Mouse (Mus musculus) frontal cortex, postnatal 10 days (tissue): ENCODE measurements around the gene Ctf2.
A peak's percentile ranks its signal among the peaks of the same experiment; 100 is the strongest.
"Not testable (repeated sequence)": the region's sequence is repeated elsewhere in the genome, so short reads cannot be mapped to it uniquely, and the experiment has no call there.

Experiments
- DNase-seq, 2 experiments: peaks; one replicate each; pipeline ENCODE4 v3.0.0; 2022; ENCODE audit warnings: low spot score in 2 of 2, mixed read lengths in 1 of 2

The Ctf2 gene

DNA sequence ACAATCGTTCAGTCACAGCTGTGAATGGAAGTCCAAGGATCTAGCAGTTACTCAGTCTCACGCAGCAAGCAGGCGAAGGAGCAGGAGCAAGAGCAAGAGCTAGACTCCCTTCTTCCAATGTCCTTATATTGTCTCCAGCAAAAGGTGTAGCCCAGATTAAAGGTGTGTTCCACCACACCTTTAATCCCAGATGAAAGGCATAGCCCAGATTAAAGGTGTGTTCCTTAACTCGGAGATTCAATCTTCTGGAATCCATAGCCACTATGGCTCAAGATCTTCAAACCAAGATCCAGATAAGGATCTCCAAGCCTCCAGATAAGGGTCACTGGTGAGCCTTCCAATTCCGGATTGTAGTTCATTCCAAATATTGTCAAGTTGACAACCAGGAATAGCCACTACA, at the start of gene Ctf2:
Ctf2 (minus strand) TSS at position 101 of the 400 bp plus-strand sequence.
- not testable (repeated sequence) for DNase-seq

DNA sequence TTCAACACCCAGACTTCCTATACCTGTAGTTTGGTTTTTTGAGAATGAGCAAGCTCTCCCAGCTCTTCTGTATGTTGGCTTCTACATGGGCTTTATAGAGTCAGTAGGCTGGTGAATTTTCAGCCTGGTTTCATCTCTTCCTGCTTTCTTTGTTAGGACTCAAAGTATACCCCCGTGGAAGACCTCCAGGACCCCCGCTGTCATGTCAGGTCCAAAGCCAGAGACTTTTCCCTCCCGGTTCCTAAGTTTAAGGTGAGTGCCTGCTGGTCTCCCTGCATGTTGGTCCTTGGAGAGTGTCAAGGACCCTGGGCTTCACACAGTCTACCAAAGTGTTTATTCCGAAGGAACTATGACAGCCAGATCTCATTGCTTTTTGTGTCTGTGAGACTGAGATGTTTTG, 46.4 kb upstream of the Ctf2 start:
- DNase-seq: no peak

DNA sequence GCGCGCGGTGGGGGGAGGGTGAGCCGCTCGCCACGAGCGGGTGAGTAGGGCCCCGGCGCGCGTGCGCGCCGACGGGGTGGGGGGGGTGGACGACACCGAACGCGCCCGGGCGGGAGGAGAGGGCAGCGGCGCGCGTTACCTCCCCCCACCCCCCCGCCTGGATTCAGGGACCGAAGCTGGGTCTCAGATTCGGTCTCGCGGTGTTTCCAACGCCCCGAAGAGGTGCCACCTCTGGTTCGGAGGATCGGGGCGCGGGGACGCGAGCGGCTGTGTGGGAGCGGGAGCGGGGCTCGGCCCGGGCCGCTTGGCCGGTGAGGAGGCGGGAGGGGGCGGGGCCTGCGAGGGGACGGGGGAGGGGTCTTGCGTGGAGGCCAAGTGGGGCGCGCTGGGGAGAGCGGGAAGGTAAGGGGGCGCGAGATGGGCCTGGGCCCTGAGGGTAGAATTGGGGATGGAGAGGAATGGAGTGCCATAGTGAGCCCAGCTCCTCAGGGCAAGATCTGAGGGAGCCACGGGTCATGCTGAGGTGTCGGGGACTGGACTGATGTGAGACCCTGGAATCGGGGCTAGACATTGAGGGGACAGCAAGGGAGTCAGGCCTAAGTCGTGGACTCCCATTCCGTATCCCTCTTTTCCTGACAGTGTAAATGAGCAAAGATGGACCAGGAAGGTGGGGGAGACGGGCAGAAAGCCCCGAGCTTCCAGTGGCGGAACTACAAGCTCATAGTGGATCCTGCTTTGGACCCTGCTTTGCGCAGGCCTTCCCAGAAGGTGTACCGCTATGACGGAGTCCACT, 45.7 kb upstream of the Ctf2 start:
- DNase-seq: peak in 1 of 2 experiments; percentile 52

DNA sequence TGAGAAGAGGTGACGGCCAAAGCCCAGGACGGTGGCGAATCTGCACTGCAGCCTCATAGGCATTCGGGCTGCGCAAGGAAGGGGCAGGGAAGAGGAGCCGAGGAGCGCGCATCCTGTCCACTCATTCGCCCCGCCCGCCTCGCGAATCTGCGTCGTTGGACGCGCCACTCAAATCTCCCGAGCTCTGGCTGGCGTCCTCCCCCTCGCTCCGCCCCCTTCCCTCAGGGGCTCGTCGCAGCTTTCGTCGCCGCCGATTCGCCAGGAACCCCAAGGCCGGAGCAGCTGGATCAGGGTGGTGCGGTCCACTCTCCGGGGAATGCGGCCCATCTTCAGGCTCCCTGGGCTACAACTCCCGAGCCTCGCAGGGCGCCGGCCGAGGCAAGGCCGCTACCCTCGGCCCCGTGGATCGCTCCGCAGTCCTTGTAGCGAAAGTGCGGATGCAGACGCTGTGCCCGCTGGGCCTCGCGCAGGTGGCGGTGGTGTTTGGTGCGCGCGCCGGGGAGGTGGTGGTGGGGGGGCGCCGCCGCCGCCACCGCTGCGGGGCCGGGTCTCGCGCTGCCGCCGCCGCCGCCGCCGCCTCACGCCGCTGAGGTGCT, 45.0 kb upstream of the Ctf2 start:
- peak; percentile 93 to 96 for DNase-seq

DNA sequence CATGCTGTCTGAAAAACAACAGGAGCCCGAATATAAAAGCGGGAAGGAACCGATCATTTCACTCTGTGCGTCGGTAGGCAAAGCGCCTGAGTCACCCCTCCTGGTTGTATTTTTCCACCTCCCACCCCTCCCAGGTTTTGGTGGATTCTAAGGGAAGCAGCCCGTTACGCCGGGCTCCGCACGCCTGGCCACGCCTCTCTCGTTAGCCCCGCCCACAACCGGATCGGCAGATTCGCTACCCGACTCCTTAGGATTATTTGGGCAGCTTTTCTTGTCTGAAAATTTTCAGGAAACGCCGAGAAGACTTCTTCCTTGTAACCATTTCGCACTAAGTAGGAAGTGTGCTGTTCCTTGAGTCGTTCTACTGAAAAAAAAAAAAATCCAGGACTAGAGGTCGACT, 44.5 kb upstream of the Ctf2 start, which contains the start of gene Setd1a:
Setd1a (plus strand) TSS at position 245 of the 400 bp plus-strand sequence.
- DNase-seq: peak; percentile 83 to 88

DNA sequence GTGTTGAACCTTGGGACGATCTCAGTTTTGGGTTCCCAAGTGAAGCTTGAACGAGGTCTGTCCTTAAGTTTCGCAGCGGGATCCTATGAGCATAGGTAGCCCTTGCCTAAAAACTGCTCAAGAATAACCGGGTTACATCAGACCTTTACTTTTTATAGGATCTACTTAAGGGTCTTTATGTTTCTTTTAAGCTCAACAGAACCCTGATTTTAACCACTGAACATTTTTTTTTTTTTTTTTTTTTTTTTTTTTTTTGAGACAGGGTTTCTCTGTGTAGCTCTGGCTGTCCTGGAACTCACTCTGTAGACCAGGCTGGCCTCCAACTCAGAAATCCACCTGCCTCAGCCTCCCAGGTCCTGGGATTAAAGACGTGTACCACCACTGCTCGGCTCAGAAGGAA, 43.9 kb upstream of the Ctf2 start:
- not testable (repeated sequence) for DNase-seq

DNA sequence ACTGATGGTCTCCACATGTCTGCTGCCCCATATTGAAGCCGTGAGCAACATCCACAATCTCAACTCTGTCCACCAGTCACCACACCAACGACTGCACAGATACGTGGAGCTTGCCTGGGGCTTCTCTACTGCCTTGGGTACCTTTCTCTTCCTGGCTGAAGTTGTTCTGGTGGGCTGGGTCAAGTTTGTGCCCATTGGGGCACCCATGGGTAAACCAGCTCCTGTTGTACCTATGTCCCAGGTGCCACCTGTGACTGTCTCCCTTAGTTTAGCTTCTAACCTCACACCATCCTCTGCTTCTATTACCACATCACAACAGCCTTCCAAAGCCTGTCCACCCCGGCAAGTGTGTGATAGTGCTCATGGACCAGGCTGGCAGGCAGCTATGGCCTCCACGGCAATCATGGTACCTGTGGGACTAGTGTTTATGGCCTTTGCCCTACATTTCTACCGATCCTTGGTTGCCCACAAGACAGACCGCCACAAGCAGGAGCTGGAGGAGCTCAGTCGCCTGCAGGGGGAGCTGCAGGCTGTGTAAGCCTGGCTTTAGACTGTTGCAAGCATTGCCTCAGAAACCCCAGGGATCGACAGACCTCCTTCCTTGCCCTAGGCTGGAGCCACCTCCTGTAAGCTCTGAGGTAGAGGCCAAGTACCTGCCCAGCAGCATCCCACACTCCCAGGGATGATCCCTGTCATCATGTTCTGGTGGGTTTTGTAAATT, 41.9 kb upstream of the Ctf2 start:
- DNase-seq: peak in 1 of 2 experiments; percentile 60

DNA sequence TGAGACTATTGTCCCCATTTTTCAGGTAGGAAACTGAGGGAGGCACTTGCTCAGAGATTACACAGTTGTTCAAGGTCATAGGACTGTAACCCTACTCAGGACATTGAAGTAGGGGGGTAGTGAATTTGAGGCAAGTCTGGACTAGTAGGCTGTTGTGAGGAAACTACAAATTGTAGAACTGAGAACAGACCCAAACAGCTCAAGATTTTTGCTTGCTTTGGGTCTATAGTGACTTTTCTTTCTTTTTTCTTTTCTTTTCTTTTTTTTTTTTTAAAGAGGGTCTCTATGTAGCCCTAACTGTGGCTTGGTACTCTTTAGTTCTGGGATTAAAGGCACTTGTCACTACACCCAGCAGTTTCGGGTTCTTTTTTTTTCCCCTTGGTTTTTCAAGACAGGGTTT, 40.6 kb upstream of the Ctf2 start:
- no peak for DNase-seq

DNA sequence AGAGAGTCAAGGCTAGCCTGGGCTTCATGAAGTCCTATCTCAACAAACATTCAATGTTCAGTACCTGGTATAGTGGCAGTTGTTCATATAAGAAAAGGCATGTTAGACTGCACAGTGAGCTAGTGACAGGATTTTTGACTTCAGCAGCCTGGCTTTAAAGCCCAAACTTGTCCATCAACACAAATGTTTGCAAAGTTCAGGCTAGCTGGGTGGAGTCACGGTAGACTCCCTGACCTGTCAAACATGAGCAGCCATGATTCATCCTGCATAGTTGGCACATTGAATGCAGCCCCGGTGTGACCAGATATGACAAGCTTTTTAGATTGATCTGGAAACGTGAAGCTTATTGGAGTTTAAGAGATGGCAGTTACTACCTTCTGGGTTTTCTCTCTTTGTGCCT, 40.1 kb upstream of the Ctf2 start:
- no peak for DNase-seq

DNA sequence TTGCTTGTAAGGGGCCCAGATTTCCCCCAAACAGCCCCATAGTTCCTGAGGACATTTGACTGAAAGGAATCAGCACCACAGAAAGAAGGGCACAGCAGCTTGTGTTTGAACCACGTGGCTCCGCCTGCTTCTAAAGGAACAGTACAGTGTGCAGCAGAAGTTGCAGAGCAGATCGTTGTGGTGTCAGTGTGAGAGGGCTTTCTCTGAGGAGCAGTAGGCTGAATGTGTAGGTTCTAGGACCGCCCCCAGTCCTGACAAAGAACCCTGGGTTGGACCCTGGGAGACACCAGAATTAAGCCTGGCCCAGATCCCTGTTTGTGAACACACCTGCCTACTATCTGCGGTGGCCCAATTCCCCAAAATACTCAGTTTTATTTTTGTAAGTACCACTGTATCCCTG, 39.3 kb upstream of the Ctf2 start:
- DNase-seq: no peak

DNA sequence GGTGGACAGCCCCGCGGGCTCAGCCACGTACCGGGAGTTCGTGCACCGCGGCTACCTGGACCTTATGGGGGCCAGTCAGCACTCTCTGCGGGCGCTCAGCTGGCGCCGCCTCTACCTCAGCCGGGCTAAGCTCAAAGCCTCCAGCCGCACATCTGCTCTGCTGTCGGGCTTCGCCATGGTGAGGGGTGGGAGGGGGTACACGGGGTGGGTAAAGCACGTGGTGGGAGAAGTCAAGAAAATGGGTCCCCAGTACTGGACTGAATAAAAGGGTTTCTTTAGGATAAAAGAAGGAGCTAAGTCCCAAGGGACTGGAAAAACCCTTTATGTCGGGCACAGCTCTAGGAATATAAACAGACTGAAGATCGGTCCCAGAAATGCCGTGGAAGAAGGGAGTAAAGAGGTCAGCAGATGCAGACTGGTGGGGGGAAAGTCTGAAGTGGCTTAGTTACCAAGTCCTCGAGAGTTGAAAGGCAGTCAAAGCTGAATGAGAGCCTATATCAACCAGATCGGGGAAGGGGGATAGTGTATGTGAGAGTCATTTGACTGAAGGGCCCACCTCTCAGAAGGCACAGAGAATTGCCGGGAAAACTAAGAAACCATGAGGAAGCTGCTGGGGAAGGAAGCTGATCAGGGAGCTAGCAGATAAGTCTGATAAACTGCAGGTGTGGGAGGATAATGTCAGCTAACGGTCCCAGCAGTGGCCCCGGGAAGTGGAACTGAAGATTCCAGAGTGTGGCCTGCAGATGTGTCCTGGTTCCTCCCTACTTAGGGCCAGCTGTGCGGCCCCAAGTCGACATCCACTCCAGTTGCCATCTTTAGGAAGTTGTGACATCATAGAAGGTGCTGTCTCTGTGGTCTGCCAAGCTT, 38.3 kb upstream of the Ctf2 start:
- DNase-seq: no peak

DNA sequence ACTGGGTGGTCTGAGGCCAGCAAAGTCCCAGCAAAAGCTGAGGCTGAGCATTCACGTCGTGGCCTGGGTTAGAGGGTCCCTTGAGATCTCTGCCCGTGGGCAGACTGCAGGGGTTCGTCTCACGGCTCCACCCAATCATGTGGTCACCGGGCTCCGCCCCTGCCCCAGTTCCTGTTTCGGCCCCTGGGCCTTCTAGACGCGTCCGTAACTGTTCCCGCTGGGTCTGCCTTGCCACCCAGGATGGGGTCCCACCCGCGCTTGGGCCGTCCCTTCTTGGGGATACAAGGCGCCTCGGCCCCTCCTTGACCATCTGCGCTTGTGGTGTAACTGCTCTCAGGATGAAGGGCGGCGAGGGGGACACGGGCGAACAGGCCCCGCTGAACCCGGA, 37.7 kb upstream of the Ctf2 start, which contains the start of gene Orai3:
Orai3 (plus strand) TSS at position 165 of the 388 bp plus-strand sequence.
- peak; percentile 82 to 87 for DNase-seq

DNA sequence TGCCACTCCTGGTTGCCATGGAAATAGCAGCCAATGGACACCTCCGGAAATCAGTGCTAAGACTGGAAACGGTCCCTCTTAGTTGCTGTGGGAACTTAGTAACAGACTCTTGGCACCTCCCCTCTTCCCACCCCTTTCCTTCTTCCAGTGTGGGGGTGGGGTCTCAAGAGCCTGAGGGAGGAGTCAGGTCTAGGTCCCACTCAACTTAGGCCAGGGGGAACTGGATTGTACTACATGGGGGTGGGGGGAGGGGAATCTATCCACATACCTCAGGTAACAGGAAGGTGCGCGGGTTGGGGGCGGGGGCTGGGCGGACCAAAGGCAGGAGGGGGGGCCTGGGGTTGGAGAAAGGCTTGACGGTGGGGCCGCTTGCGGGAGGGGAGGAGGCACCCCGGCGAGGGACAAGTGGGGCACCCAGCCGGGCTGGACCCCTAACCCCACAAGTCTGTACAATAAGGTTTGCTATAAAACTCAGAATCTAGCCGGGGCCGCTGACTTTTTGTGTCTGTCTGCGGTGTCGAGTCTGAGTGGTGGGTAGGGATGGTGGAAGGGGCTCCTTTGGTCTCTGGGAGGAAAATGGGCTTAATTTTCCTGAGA, 37.1 kb upstream of the Ctf2 start:
- DNase-seq: peak; percentile 96 to 98

DNA sequence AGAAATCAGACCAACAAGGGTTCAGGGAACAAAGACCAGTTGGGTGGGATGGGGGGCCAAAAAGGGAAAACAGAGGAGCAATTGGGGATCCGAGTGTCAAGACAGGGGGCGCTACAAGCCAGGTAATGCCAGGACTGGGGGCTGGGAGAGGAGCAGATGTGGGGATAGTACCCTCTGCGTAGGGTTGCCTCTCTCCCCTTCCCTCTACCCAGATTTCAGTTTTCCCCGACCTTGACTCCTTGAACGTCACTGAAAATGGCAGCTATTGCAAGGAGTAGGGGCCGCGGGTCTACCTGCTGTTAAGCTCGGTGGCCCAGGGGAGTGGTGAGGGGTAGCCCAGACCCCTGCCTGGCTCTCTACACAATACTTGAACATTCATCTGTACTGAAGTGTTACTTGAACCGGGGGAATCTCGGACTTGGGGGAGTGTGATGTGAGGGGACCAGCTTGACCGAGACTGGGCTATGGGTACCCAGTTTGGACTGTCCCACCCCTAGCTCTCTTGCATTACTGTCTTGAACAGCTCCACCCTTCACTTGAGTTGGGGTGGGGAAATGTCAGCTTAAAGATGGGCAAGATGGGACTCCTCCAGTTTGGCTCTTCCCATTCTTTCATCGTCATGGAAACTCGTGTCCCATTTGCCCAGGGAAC, 36.5 kb upstream of the Ctf2 start:
- peak in 1 of 2 experiments; percentile 43 for DNase-seq

DNA sequence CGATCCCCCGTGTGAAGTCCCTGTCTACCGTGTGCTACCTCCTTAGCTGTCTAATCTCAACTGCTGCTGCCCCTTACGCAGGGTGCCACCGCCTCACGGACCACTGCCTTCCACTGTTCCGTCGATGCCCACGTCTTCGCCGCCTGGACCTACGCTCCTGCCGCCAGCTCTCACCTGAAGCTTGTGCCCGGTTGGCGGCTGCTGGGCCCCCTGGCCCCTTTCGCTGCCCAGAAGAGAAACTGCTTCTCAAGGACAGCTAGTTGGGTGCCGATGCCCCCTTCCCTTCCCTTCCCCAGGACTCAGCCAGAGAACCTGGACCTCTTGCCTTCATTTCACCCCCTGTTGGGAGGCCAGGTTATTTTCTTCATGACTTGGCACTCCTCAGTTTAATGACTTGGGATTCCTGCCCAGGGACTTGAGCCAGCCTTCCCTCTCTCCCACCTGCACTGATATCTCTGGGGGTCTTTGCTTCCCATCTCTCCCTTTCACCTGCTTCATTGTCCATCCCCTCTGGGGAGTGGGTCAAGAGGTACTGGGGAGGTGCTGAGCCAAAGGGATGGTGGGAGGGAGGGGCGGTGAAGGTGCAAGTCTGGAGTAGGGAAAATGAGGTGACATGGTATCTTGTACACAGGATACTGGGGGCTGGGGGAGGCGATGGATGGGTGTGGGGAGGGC, 35.8 kb upstream of the Ctf2 start:
- DNase-seq: no peak

DNA sequence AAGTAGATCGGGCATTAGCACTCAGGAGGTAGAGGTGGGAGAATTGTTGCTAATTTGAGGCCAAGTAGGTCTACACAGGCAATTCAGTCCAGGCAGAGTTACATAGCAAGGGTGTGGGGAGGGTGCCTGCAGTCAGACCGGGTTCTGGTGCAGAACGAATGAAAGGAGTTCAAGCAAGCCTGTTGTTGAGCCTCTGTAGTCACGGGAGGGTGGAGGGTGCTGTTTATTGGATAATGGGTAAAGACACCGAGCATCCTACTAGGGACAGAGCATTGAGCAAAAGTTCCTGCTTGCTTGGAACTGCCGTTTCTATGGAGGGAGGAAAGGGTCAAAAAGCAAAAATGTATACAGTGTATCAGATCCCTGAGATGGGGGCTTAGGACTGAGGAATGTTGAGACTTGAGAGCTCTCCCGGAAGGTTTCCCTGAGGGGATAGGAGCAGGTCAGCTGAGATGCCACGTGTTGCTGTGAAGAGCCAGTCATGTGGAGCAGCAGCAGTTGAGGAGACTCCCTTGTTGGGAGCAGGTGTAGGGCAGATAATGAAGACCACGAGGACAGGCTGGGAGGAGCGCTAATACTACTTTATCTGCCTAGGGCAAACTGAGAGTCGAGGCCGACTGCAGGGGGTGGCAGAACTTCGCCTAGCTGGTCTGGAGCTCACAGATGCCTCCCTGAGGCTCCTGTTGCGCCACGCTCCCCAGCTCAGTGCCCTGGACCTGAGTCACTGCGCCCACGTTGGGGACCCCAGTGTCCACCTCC, 35.1 kb upstream of the Ctf2 start:
- no peak for DNase-seq

DNA sequence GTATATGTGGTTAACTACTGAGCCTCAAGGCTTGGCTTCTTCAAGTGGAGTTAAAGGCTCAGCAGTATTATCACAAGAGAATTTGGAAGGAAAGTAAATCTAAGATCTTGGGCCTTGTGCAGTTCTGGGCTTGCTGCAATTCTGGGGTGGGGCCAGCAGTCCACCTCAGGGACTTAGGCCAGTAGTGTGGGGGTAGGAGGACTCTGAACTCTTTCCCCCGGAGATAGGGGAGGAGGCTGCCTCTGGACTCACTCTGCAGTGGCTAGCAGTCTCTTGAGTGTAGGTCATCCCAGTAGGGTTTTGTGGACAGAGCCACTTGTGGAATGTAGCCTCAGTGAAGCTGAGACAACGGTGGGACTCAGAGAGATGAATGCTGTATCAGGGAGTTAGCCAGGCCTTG, 33.8 kb upstream of the Ctf2 start:
- no peak for DNase-seq

DNA sequence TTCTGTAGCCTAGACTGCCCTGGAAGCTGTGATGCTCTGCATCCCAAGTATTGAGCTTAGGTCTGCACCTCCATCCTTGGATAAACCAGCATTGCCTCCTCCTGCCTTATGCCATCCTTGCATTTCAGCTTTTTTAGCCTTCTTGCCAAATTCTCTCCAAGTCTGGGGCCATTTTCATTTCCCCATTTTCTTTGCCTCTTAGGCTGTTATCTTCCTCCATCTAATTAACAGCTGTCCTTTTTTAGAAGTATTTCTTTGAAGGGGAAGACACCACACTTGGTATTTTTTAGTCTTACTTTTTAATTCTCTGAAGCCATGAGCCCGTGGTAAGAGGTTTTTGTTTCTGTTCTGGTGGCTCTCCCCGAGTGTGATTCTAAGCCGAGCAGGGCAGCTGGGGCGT, 31.7 kb upstream of the Ctf2 start:
- no peak for DNase-seq

DNA sequence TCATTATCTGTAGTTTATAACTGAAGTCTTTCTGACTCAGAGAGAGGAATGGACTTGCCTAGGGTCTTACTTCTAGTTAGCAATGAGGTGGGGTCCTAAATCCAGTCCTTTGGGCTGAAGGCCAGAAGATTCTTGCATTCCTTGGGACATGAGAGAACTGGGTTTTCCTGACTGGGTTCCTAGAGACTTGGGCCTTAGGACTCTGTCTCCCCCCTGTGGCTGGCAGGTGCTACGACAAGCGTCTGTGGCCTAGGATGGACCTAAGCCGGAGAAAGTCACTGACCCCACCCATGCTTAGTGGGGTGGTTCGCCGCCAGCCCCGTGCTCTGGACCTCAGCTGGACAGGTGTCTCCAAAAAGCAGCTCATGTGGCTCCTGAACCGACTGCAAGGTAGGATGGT, 29.1 kb upstream of the Ctf2 start:
- DNase-seq: peak in 1 of 2 experiments; percentile 57
